Comparison of ENCODE assay signal across 11 mouse cellular contexts in the genomic region with DNA sequence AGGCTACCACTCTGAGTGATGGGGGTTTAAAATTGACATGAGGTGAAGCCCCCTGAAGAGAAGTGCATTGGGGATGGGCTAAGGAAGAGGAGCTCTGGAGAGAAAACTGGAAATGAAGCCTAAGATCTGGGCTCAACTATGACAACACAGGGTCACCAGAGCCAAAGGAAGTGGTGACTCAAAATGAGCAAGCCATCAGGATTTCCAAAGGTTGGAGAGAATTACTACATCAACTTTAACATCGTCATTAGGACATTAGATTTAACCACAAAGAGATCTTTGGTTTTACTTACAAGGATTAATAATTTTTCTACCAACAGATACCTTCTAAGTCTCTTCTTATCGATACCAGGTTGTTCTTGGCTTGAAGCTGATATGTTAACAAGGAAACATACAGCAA.
"Had no signal": no experiment of that assay in that cellular context is flagged by ENCODE, and none has a peak within 500 bp of the region (broad histone marks: within the 10 kb centered on the region; RNA-seq: fewer than 3 reads in every experiment).

No protein-coding gene starts in this region.

- ATAC-seq: midbrain, embryonic 15.5 days had no signal

- DNase-seq: kidney, adult 8-10 months; kidney, postnatal 14 days; kidney, postnatal 4 days; layer of hippocampus, adult 9-11 months; liver, embryonic 13.5 days; lung, adult 2 months; retina, postnatal 1 day; thymus, adult 2 months; thymus, postnatal 14 days; thymus, postnatal 4 days had no signal
